Mouse (Mus musculus) monocyte, adult 2 months (primary cell): ENCODE measurements around the gene BC048562.

ENCODE experiments used
- DNase-seq, 2 experiments: peaks; one replicate each; pipeline ENCODE4 v3.0.0; 2022; ENCODE audit warnings: low spot score in 2 of 2, low read depth in 1 of 2

Gene BC048562

GRCm38 (mm10) chr9:108479241-108479640 is 43.0 kb downstream of the BC048562 start:
- DNase-seq: no peak

- no peak for DNase-seq
Measured at GRCm38 (mm10) chr9:108479721-108480351, 43.6 kb downstream of the BC048562 start, which contains the start of gene Lamb2. TSS of gene Lamb2 (plus strand) at chr9:108479736.

GRCm38 (mm10) chr9:108480813-108481519 is 44.7 kb downstream of the BC048562 start:
- no peak for DNase-seq

GRCm38 (mm10) chr9:108481520-108482210 is 45.4 kb downstream of the BC048562 start:
- DNase-seq: no peak

GRCm38 (mm10) chr9:108483051-108483790 is 46.9 kb downstream of the BC048562 start:
- no peak for DNase-seq

- no peak for DNase-seq
Measured at GRCm38 (mm10) chr9:108484021-108484420, 47.7 kb downstream of the BC048562 start.

GRCm38 (mm10) chr9:108485301-108485875 is 49.1 kb downstream of the BC048562 start:
- no peak for DNase-seq

- no peak for DNase-seq
Measured at GRCm38 (mm10) chr9:108486973-108487530, 50.8 kb downstream of the BC048562 start.

- DNase-seq: no peak
Measured at GRCm38 (mm10) chr9:108488403-108488802, 52.1 kb downstream of the BC048562 start.

- DNase-seq: no peak
Measured at GRCm38 (mm10) chr9:108489215-108489614, 52.9 kb downstream of the BC048562 start.

GRCm38 (mm10) chr9:108489702-108490558 is 53.6 kb downstream of the BC048562 start:
- no peak for DNase-seq

GRCm38 (mm10) chr9:108490559-108491285 is 54.4 kb downstream of the BC048562 start, which contains the start of gene Usp19:
TSS of gene Usp19 (plus strand) at chr9:108490602.
- peak; percentile 82 to 88 for DNase-seq

- no peak for DNase-seq
Measured at GRCm38 (mm10) chr9:108491286-108491580, 55.0 kb downstream of the BC048562 start.

GRCm38 (mm10) chr9:108492043-108492750 is 55.9 kb downstream of the BC048562 start:
- DNase-seq: no peak

- no peak for DNase-seq
Measured at GRCm38 (mm10) chr9:108493246-108493645, 57.0 kb downstream of the BC048562 start.

- DNase-seq: no peak
Measured at GRCm38 (mm10) chr9:108494146-108494825, 58.0 kb downstream of the BC048562 start.

GRCm38 (mm10) chr9:108494905-108495304 is 58.6 kb downstream of the BC048562 start:
- DNase-seq: no peak
